Mouse (Mus musculus) kidney, embryonic 16.5 days (tissue): ENCODE measurements around the gene Usp50. TPM values are rescaled to one million over a fixed set of nuclear protein-coding genes. Genes with fewer than 3 reads are reported as not detected.

Experiments used
- ATAC-seq: fragments of 200-750 bp; cut with Nextera tagmentation; 2 replicates; pipeline ENCODE4 v1.8.0; 2017; ENCODE audit warnings: moderate TSS enrichment; ENCODE audit not compliant: low FRiP score, low TSS enrichment
- H3K27ac ChIP-seq: fragments of 300-500 bp; sonication (generic); 2 replicates; pipeline ENCODE4 v1.5.1; 2014; ENCODE audit warnings: low read length
- H3K27me3 ChIP-seq: fragments of 300-500 bp; sonication (generic); 2 replicates; pipeline ENCODE4 v1.6.1; 2014; ENCODE audit warnings: low read length, control low read depth, mixed read lengths; ENCODE audit not compliant: insufficient read depth
- H3K36me3 ChIP-seq: fragments of 300-500 bp; sonication (generic); 2 replicates; pipeline ENCODE4 v1.6.1; 2014; ENCODE audit warnings: low read length, control low read depth, mixed read lengths; ENCODE audit not compliant: insufficient read depth
- H3K4me1 ChIP-seq: fragments of 300-500 bp; sonication (generic); 2 replicates; pipeline ENCODE4 v1.6.1; 2014; ENCODE audit warnings: low read length, control low read depth, mixed read lengths; ENCODE audit not compliant: insufficient read depth
- H3K4me2 ChIP-seq: fragments of 300-500 bp; sonication (generic); replicated peaks from 2 replicates; pipeline ENCODE4 v1.6.1; 2014; ENCODE audit warnings: low read depth, low read length
- H3K4me3 ChIP-seq: fragments of 300-500 bp; sonication (generic); 2 replicates; pipeline ENCODE4 v1.5.1; 2014; ENCODE audit warnings: mild to moderate bottlenecking, low read length
- H3K9ac ChIP-seq: fragments of 300-500 bp; sonication (generic); replicated peaks from 2 replicates; pipeline ENCODE4 v1.6.1; 2014; ENCODE audit warnings: low read length
- H3K9me3 ChIP-seq: fragments of 300-500 bp; sonication (generic); 2 replicates; pipeline ENCODE4 v1.6.1; 2016; ENCODE audit warnings: low read length, control low read depth
- WGBS: fragments of 180-500 bp; shearing (Covaris S2); extraction: QIAGEN DNeasy Blood & Tissue Kit; methylation state at CpG from one replicate; pipeline ENCODE4 v1.1.7; 2014; 5-methylcytosine and 5-hydroxymethylcytosine counted together
- polyA plus RNA-seq: library from polyadenylated mRNA; unstranded; fragments of >200 nt; fragmentation: Nextera tagmentation; extraction: Ambion mirVana; gene quantifications from 2 replicates; pipeline ENCODE4 v1.2.1, GENCODE M21; 2015

The Usp50 gene
- polyA plus RNA-seq, 1 experiment from 2014 or later = 1.6 TPM

GRCm38 (mm10) chr2:126707438-126707779 is 75.9 kb downstream of the Usp50 start:
- WGBS = 0% methylated on average over 22 of the region's 23 CpGs
- Histone ChIP-seq H3K9me3 (no peaks in the 10 kb centered on the region), H3K4me1 (peaks cover 10% of the 10 kb centered on the region), H3K36me3 (0 out of 2 replicates have a peak, but pooled peaks cover 2% of the 10 kb centered on the region), H3K4me3 (peak overlapping the region; percentile 60), H3K27ac (peak overlapping the region; percentile 65), H3K4me2 (peak overlapping the region; percentile 86), H3K9ac (peak overlapping the region; percentile 74), H3K27me3 (0 out of 2 replicates have a peak, but pooled peaks cover 4% of the 10 kb centered on the region)
- ATAC-seq = peak; percentile 92

- Histone ChIP-seq H3K9me3 (no peaks in the 10 kb centered on the region), H3K4me2 (peak within 1 kb of the TSS; percentile 86), H3K36me3 (0 out of 2 replicates have a peak, but pooled peaks cover 2% of the 10 kb centered on the region), H3K27ac (peak within 1 kb of the TSS; percentile 77), H3K4me3 (peak within 1 kb of the TSS; percentile 60), H3K9ac (peak within 1 kb of the TSS; percentile 74), H3K4me1 (peaks cover 10% of the 10 kb centered on the region), H3K27me3 (0 out of 2 replicates have a peak, but pooled peaks cover 4% of the 10 kb centered on the region)
- peak; percentile 100 for ATAC-seq
- WGBS = 3% methylated on average over 47 of the region's 47 CpGs
These were observed 76.4 kb downstream of the Usp50 start, which contains the start of gene Usp8 for GRCm38 (mm10) chr2:126706759-126707437. Usp8 (plus strand) TSS chr2:126707328.

GRCm38 (mm10) chr2:126695285-126695684 is 88.0 kb downstream of the Usp50 start:
- H3K9me3 ChIP-seq = no peaks in the 10 kb centered on the region
- H3K4me1 ChIP-seq = no peaks in the 10 kb centered on the region
- H3K27me3 ChIP-seq = no peaks in the 10 kb centered on the region
- ATAC-seq = no peak
- no peak overlapping the region for H3K27ac ChIP-seq
- 82% methylated on average over 6 of the region's 6 CpGs for WGBS
- no peak overlapping the region for H3K4me3 ChIP-seq
- H3K9ac ChIP-seq = no peak overlapping the region
- H3K36me3 ChIP-seq = no peaks in the 10 kb centered on the region
- no peak overlapping the region for H3K4me2 ChIP-seq

DNA sequence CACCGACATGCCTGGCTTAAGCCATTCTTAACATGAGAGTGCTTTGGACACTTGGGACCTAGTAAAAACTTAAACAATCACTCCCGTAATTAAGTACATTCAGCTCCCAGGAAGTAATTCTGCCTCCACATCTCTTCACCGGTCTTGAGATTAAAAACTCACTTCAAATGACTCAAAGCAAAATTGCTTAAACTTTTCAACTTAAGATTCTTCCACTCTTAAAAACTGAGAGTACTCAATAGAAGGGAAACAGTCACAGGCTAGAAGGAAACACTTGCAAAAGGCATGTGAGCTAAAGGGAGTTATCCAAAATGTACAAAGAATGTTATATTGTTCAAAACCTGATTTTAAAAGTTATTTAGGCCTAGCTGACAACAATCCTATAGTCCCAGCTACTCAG is 92.0 kb downstream of the Usp50 start:
- no peak for ATAC-seq
- Histone ChIP-seq H3K4me2 (no peak overlapping the region), H3K27ac (no peak overlapping the region), H3K9me3 (no peaks in the 10 kb centered on the region), H3K9ac (no peak overlapping the region), H3K27me3 (no peaks in the 10 kb centered on the region), H3K4me1 (no peaks in the 10 kb centered on the region), H3K4me3 (no peak overlapping the region), H3K36me3 (peaks cover 3% of the 10 kb centered on the region; the same call in 1 of the 2 replicates)
- WGBS = 86% methylated on average over 3 of the region's 3 CpGs

- Histone ChIP-seq H3K4me2 (no peak overlapping the region), H3K4me3 (no peak overlapping the region), H3K27me3 (no peaks in the 10 kb centered on the region), H3K4me1 (no peaks in the 10 kb centered on the region), H3K9ac (no peak overlapping the region), H3K36me3 (peaks cover 25% of the 10 kb centered on the region), H3K9me3 (peaks cover 3% of the 10 kb centered on the region; the same call in 1 of the 2 replicates), H3K27ac (no peak overlapping the region)
- 77% methylated on average over 1 of the region's 1 CpGs for WGBS
- ATAC-seq = no peak
These were observed 100.3 kb downstream of the Usp50 start for GRCm38 (mm10) chr2:126682937-126683336.

- Histone ChIP-seq H3K9me3 (peaks cover 3% of the 10 kb centered on the region; the same call in 1 of the 2 replicates), H3K9ac (no peak overlapping the region), H3K27me3 (no peaks in the 10 kb centered on the region), H3K27ac (peak overlapping the region; percentile 57), H3K4me2 (no peak overlapping the region), H3K36me3 (peaks cover 25% of the 10 kb centered on the region), H3K4me3 (no peak overlapping the region), H3K4me1 (no peaks in the 10 kb centered on the region)
- WGBS = 69% methylated on average over 2 of the region's 2 CpGs
- peak; percentile 69 for ATAC-seq
These were observed 100.9 kb downstream of the Usp50 start for GRCm38 (mm10) chr2:126682333-126682732.

GRCm38 (mm10) chr2:126677366-126677765 is 105.9 kb downstream of the Usp50 start:
- Histone ChIP-seq H3K4me3 (no peak overlapping the region), H3K27me3 (no peaks in the 10 kb centered on the region), H3K4me2 (no peak overlapping the region), H3K9me3 (peaks cover 3% of the 10 kb centered on the region; the same call in 1 of the 2 replicates), H3K27ac (no peak overlapping the region), H3K4me1 (peaks cover 23% of the 10 kb centered on the region), H3K36me3 (peaks cover 7% of the 10 kb centered on the region), H3K9ac (no peak overlapping the region)
- 94% methylated on average over 1 of the region's 1 CpGs for WGBS
- ATAC-seq = no peak

DNA sequence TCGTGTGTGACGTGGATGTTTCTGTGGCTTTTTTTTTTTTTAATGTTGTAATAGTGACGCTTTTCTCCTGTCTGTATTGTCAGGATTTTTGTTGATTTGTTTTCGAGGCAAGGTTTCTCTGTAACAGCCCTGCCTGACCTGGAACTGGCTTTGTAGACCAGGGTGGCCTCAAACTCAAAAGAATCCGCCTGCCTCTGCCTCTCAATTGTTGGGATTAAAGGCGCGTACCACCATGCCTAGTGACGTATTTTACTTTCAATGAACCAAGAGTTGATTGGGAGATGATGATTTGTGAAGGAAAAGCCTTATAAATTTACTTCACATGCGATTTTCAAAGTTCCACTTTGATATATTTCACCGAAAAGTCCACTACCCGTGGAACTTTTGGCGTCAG is 107.2 kb downstream of the Usp50 start, which contains the start of gene Gabpb1:
TSS of gene Gabpb1 (minus strand) at position 216 of the 394 bp plus-strand sequence.
- peak within 1 kb of the TSS; percentile 95 for H3K4me3 ChIP-seq
- 25% methylated on average over 12 of the region's 12 CpGs for WGBS
- no peaks in the 10 kb centered on the region for H3K27me3 ChIP-seq
- H3K27ac ChIP-seq = peak within 1 kb of the TSS; percentile 100
- peaks cover 27% of the 10 kb centered on the region for H3K4me1 ChIP-seq
- peaks cover 7% of the 10 kb centered on the region; the same call in 1 of the 2 replicates for H3K36me3 ChIP-seq
- no peak for ATAC-seq
- H3K4me2 ChIP-seq = peak within 1 kb of the TSS; percentile 70
- peak within 1 kb of the TSS; percentile 100 for H3K9ac ChIP-seq
- H3K9me3 ChIP-seq = peaks cover 3% of the 10 kb centered on the region; the same call in 1 of the 2 replicates

GRCm38 (mm10) chr2:126675169-126676121 is 107.8 kb downstream of the Usp50 start:
- WGBS = under 1% methylated on average over 87 of the region's 99 CpGs
- no peaks in the 10 kb centered on the region for H3K27me3 ChIP-seq

More at GRCm38 (mm10) chr2:126675169-126676121, 107.8 kb downstream of the Usp50 start:
- Histone ChIP-seq H3K4me3 (peak overlapping the region; percentile 95), H3K36me3 (peaks cover 6% of the 10 kb centered on the region; the same call in 1 of the 2 replicates), H3K27ac (peak overlapping the region; percentile 100), H3K4me2 (peak overlapping the region; percentile 70), H3K4me1 (peaks cover 27% of the 10 kb centered on the region), H3K9me3 (peaks cover 3% of the 10 kb centered on the region; the same call in 1 of the 2 replicates), H3K9ac (peak overlapping the region; percentile 100)
- peak; percentile 95 for ATAC-seq
